Mouse (Mus musculus) brain, adult 2 months (tissue): Measurements from ENCODE around the gene Pcdh11x.
A peak's percentile ranks its signal among the peaks of the same experiment; 100 is the strongest.
"Not testable (repeated sequence)": the region's sequence is repeated elsewhere in the genome, so short reads cannot be mapped to it uniquely, and the experiment has no call there.

ENCODE experiments used
- DNase-seq: peaks from one replicate; pipeline ENCODE4 v3.0.0; 2011; ENCODE audit warnings: low read depth, low spot score

Gene Pcdh11x

DNA sequence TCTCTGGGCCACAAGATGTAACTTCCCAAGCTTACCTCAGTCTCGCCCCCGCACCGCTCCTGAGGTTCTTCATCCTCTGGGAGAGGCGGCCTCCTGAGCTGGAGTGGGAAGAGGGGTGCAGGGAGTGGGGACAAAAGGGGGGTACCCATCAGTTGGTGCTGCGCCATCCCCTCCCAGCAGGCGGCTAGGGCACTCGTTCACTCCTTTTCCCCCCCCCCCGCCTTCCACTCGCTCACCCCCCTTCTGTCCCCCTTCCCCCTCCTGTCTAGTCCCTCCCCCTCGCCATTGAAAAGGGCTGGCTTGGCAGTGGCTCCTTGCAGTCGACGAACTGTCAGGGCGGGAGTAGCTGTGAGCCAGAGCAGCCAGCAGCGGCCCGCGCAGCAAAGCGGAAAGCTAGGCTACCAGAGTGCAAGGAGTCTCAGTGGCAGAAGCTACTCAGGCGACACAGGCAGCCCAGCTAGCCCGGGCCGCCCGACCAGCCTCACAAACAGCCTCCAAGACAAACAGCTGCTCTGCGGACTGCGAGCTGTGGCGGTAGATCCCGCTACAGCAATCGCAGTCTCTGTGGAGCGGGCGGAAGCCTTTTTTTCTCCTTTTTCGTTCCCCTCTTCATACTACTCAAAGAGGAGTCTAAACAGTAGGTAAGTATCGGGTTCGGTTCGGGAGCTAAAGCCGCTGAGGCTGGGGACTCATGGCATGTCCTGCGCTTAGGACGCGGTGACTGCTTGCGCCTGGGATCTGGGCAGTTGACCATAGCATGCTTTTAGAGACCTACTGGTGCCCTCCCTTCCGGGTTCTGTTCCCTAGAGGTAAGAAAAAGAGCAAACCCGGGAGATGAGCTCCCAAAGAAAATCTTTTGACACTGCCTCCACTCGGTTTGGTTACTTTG lies at the start of gene Pcdh11x:
Gene Pcdh11x, plus strand, starts transcription at position 249 of the 889 bp plus-strand sequence.
- DNase-seq: peak; percentile 84

DNA sequence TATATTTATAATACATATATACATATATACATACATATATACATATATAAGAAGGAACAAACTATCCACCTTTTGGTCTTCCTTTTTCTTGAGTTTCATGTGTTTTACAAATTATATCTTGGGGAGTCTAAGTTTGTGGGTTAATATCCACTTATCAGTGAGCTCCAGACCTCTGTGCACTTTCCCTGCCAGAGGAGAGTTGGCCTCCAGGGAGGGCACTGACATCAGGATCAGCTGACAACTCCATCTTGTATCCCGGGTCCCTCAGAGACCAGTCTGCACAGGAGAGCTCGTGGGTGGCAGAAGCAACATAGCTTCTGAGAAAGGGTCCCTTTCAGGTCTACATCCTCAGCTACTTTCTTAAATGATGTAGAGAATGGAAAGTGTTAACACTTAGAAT lies 30.0 kb upstream of the Pcdh11x start:
- DNase-seq: no peak

DNA sequence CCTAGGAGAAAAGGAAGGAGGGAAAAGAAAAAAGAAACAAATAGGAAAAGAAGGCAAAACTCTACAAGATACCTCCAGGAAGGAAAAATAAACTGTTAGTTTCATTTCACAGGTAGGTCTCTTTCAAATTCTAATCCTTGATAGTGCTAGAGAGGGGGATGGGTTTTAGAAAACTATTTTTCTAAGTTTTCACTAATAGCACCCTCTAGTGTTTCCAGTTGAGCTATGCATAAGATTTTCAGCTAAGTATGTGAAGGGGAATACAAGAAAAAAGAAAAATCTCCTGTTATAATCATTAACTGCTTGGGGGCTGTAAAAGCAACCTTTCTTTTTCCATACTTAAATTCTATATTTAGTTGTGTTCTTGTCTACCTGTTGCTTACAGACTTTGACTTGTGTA lies 4.5 kb upstream of the Pcdh11x start:
- peak; percentile 20 for DNase-seq

DNA sequence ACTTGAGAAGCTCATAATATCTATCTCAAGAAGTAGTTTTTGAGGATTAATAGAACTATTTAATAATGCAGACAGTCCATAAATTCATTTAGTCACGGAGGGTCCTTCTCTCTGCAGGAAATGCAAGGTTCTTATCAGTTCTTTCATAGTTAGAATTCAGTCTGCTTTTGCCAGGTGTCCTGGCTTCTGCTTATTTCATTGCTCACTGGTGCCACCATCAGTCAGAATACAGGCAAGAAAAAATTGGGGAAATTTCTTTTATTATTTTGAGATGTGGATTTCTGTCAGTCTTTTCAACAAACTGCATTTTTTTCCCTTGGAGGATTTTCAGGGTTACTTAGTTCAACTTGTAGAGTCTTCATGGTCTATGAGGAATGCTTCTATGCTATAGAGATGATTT lies 2.6 kb upstream of the Pcdh11x start:
- DNase-seq: peak; percentile 33

DNA sequence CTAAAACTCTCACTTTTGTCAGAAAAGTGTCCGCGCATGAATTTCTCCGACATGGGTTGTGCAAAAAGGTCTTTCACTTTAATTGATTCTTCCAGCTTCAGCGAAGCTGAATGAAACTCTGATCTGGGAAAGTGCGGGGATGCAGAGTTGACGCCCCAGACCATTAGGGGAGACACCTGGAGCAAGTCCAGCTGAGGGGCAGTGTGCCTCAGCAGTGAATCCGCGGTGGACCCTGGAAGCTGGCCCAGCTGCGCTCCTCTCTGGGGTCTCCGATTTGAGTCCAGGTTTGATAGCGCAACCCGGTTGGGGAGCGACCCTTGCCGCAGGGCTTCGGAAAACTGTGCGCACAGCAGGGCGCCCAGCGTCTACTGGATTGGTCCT lies 831 bp downstream of the Pcdh11x start:
- DNase-seq: peak; percentile 3

DNA sequence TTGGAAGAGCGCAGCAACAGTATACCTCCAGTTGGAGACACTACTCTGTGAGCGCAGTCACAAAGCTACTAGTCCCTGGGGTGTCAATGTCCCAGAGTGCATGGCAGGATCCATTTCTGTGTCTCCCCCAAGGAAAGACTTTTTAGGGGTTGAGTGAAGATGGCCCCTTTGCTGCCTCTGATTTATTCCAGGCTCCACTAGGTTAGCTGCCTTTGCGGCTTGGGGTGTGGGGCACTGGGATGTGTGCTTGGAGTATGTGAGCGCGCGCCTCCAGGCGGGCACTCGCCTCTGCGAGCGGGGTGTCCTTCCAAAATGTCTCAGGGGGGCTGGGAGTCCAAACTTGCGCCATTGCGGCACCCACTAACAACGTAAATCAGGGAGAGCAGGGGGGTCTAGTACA lies 1.6 kb downstream of the Pcdh11x start:
- DNase-seq: peak; percentile 59

DNA sequence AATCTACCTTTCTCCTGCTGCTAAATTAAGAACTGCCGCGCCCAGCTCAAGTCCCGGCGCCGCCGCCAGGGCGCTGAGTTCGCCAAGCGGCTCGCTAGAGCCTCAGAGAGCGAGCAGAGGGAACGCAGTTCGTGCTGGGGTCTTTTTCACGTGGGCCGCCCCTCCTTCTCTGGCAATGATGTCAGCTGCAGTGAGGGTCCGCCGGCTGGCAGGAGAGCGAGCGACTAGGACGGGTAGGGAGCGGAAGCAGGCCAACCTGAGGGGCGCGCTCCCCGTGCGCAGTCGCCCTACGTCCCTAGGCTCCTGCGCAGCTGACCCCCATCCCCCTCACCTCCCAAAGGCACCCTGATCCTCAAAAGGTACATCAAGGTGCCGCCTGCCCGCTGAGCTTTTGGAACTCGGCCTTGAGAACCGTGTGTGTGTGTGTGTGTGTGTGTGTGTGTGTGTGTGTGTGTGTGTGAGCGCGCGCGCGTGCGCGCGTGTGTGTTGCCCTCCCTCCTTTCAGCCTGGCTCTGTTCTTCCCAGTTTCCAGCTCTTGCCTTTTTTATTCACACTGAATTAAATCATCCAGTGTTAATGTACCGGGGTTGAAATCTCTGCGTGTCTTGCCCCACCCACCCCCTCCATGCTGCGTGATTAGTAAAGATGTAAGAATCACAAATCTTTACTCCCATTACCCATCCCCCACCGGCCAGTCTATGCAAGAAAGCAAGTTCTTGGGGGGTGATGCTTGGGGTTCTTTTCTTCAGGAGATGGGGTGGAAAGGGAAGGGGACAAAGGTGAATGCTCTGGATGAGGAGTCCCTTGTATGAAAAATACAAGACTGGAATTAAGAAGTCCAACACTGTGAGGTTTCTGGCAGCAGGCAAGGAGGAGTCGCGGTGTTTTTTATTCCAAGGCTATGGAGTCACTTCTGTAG lies 3.0 kb downstream of the Pcdh11x start:
- DNase-seq: peak; percentile 59

DNA sequence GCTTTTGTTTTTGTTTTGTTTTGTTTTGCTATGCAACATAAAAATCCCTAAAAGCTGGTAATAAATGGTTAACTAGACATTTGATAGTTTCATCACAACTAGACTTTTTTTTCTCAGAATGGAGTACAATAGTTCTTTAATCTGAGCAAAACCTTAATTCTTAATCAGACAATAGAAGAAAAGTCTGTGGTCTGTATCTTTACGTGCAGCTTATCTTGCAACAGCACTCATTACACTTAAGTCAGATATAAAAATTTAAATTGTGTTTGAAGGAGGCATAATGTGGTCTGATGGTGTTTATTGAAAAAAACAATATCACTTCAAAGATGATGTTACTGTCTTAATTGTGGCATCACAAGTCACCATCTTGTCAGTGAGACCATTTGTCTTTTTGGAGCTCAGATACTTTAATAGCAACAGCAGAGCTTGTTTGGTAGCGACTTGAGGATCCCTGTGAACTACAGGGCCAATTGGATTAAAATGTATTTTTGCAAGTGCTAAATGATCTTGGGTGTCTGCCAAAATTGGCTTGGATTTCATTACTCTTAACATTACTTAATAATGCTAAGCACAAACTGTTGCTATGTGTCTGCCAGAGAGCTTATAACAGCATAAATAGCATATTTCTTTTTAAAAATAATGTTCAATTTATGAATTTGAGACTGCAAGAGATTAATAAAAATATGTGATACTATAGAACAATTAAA lies 11.6 kb downstream of the Pcdh11x start:
- peak; percentile 11 for DNase-seq

DNA sequence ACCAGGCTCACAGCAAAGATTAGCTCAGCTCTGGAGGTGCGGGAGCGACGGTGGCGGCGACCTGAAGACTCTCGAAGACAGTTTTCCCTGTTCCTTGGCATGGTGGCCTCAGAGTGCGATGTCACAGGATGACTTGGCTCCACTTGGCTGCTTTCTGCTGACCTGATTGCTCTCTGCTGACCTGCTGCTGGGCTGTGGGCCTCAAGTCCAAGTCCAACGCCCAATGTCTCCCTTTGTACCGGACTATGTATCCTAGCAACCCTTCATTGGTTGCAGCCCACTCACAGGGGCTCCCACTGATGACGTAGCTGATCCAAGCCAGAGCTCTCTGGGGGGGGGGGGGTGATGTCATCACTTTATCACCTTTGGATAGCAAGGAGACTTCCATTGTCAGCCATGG lies 22.9 kb downstream of the Pcdh11x start, which contains the start of gene H2afb3:
Gene H2afb3, minus strand, starts transcription at position 101 of the 400 bp plus-strand sequence.
- not testable (repeated sequence) for DNase-seq

DNA sequence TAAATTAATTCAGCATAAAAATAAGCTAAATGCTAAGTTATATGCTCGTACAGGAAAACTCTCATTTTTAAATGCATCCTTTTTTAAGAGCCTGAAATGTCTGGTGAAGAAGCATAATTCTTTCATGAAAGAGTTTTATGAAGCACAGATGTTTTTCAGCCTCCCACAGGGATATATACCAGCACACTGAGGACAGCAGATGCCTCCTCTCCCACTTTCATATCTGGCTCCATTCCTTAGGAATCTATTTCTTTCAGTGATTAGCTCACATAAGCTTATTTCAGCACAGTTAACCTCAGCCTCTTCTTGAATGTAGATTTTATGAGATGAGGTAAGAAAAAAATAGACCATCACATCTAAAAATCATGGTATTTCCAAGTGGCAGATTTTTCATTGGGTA lies 176.2 kb downstream of the Pcdh11x start:
- peak; percentile 72 for DNase-seq

DNA sequence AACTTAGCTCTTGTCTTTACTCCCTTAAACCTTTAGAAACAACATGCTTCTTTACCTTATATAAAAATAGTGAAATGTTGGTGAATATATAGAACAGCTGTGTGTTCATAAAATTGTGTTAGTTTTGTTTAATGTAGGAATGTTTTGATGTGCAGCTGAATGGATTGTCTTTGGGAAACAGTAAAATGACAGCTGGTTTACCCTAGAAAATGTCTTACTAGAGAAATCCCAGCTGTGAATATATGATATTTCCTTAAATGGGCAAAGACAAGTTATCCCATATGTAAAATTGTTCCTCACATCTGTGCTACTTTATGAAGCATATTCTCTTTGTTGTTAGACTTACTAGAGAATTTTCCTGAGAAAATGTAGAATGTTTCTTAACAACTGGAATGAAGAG lies 196.4 kb downstream of the Pcdh11x start:
- DNase-seq: no peak

DNA sequence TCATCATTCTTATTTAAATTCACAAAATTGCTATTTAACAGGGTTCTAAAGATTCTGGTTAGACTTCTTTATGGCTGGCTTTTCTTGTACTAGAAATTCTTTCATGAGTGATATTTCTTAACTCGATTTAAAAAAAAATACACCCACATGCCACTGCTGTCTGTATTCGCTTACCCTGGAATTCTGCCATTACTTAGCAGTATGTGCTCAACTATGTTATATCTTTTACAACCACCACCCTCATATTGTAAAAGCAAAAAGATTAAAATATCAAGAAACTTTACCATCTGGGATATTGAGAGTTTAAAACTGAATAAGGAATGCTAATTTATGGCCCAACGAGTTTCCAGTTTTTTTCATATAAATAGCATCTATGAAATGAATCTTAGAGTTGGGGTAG lies 234.9 kb downstream of the Pcdh11x start:
- peak; percentile 62 for DNase-seq

DNA sequence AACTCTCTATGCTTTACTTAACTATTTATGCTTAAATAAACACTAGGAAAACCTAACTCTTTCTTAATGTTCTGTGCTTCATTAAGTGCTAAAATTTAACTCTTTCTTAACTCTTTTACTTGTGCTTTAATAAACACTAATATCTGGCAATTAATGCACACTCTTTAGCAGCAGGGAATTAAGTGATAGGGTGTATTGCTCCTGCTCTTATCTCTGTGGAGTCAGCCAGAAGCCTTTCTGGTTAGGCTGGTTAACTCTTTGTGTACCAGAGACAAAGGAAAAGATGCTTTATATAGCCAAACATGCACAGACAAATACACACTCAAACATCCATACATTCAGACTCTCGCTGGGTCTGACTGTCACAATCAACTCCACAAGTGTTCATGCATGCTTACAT lies 309.2 kb downstream of the Pcdh11x start:
- no peak for DNase-seq

DNA sequence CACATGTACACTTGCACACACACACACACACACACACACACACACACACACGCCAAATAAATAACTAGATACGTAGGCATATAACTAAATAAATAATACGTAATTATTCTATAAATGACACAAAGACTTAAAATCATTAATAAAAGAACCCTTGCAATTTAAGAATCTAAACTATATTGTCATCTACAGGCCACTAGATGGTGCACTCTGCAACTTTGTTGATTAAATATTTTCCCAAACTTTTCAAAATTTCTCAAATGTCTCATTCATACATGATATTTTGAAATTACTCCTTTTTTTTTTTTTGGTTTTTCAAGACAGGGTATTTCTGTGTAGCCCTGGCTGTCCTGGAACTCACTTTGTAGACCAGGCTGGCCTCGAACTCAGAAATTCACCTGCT lies 328.4 kb downstream of the Pcdh11x start:
- no peak for DNase-seq

DNA sequence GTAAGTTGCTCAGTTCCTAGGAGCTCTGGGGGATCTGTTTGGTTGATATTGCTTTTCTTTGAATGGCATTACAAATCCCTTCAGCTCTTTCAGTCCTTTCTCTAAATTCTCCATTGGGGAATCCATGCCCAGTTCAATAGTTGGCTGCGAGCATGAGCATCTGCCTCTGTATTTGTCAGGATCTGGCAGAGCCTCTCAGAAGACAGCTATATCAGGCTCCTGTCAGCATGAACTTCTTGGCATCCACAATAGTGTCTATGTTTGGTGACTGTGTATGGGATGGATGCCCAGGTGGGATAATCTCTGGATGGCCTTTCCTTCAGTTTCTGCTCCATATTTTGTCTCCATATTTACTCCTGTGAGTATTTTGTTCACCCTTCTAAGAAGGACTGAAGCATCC lies 380.2 kb downstream of the Pcdh11x start:
- DNase-seq: peak; percentile 26

DNA sequence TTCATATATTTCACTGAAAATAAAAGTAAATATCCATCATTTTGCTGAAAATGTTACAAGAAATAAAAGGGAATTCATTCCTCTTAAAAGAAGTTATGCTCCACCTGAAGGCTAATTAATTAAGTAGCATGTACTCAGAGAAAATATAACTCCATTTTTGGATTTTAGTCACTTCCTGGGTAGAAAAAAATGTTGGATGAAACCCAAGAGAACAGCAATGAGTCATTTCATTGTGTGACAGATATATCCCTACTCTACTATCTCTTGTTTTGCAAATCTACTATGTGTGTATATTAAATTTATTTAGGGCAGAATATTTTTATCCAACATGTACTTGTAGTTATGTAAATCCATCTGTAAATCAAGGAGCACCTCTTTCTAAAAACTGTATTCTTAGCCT lies 444.1 kb downstream of the Pcdh11x start:
- peak; percentile 1 for DNase-seq

DNA sequence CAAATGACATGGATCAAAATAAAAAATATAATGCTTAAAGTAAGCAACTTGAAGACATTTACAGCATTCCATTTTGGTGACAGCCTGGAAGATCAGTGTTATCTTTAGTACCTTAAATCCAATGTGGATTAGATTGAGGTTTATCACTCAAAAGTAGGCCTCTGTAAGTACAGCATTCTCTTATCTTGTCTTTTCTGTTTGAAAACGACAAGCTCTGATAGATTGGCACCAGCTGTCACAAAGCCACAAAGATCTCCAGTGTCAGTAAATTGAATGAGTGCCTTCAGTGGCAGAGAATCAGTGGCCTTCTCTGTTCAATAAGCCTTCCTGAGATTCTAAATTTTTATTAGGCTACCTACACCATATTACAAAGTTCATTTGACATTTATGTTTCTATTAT lies 445.7 kb downstream of the Pcdh11x start:
- DNase-seq: peak; percentile 16

DNA sequence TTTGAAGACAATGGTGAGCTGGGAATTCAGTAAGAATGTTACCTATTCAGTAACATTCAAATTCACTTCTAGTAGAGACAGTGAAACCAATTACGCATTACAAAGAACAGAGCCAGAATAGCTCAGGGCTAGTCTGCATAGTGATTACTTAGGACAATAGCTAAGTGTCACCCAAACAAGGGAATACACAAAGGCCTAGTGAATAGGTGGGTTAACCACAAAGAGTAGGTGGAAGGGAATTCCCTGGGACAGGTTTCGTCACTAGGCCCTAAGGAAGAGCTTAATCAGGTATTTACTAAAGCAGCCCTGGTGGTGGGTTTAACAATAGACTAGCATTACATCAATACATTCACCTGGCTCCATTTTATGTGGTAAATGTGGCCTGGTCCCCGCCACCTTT lies 654.5 kb downstream of the Pcdh11x start:
- no peak for DNase-seq
